10 mouse cellular contexts compared by ENCODE assay signal in genomic region chr16:21382152-21382911, GRCm38 (mm10). TPM values are rescaled to one million over a fixed set of nuclear protein-coding genes. Genes with fewer than 3 reads are reported as not detected.
A peak's percentile ranks its signal among the peaks of the same experiment; 100 is the strongest.
DNase-seq lines count a peak whose midpoint lies in the region; ATAC-seq and TF ChIP-seq lines count a peak whose summit lies in the region.
"Had no signal": no experiment of that assay in that cellular context is flagged by ENCODE, and none has a peak within 500 bp of the region (broad histone marks: within the 10 kb centered on the region; RNA-seq: fewer than 3 reads in every experiment).

No protein-coding gene starts in this region.

- H3K36me3 ChIP-seq in intestine, postnatal 0 days (ENCODE audit: control insufficient read depth, insufficient read depth): no peaks in the 10 kb centered on the region
- no peaks in the 10 kb centered on the region for H3K36me3 ChIP-seq in kidney, adult 2 months (ENCODE audit: control insufficient read depth, insufficient read depth, low read length)

- peak; percentile 66 for ATAC-seq in intestine, postnatal 0 days
- ATAC-seq: activated CD4-positive, CD25-positive, alpha-beta regulatory T cell, adult 4 months had no signal

- peak; percentile 51 for DNase-seq in lung, postnatal 36 days
- DNase-seq in lung, postnatal 10 days: no peak
- DNase-seq in MEL-GATA-1-ER (ENCODE audit: extremely low read depth, low read depth): peak; percentile 56
- DNase-seq in retina, postnatal 1 day: peak; percentile 69
- no peak for DNase-seq in frontal cortex, postnatal 36 days (ENCODE audit: low spot score in 2 of 2)
- no peak for DNase-seq in kidney, adult 2 months
- DNase-seq in adipocyte (ENCODE audit: low spot score): no peak
- DNase-seq: cerebellum, postnatal 25 days had no signal

- 40% methylated on average over 11 of the region's 11 CpGs for WGBS in intestine, postnatal 0 days
- WGBS in kidney, adult 2 months: 70% methylated on average over 11 of the region's 11 CpGs

- H3K27me3 ChIP-seq in intestine, postnatal 0 days (replicated peaks; ENCODE audit: control insufficient read depth, insufficient read depth, low read length): no peaks in the 10 kb centered on the region
- H3K27me3 ChIP-seq in kidney, adult 2 months (replicated peaks; ENCODE audit: control insufficient read depth, insufficient read depth, low read length): no peaks in the 10 kb centered on the region

- no peaks in the 10 kb centered on the region for H3K4me1 ChIP-seq in intestine, postnatal 0 days (replicated peaks; ENCODE audit: control insufficient read depth, insufficient read depth, low read length)
- no peaks in the 10 kb centered on the region for H3K4me1 ChIP-seq in kidney, adult 2 months (ENCODE audit: control insufficient read depth, insufficient read depth, low read length)

- no peak overlapping the region for H3K4me3 ChIP-seq in intestine, postnatal 0 days (ENCODE audit: low read depth, low read length)
- no peak overlapping the region for H3K4me3 ChIP-seq in kidney, adult 2 months (ENCODE audit: insufficient read depth, low read depth, low read length)

- H3K4me2 ChIP-seq in intestine, postnatal 0 days (replicated peaks; ENCODE audit: low read depth): no peak overlapping the region

- H3K27ac ChIP-seq in intestine, postnatal 0 days (ENCODE audit: low read depth, low read length): no peak overlapping the region
- H3K27ac ChIP-seq in kidney, adult 2 months (ENCODE audit: insufficient read depth, low read depth, low read length): no peak overlapping the region

- no peak for TF ChIP-seq POLR2A in kidney, adult 2 months (IDR thresholded peaks at IDR 0.05; ENCODE audit: low read depth, low read length)

- no peak for TF ChIP-seq CTCF in intestine, postnatal 0 days (IDR thresholded peaks at IDR 0.05; ENCODE audit: low read depth)
- no peak for TF ChIP-seq CTCF in kidney, adult 2 months (conservative IDR thresholded peaks at IDR 0.05; ENCODE audit: insufficient read depth, insufficient read length, low read depth, low read length)

- H3K9ac ChIP-seq in intestine, postnatal 0 days (ENCODE audit: low read depth, low read length): no peak overlapping the region

- no peaks in the 10 kb centered on the region for H3K9me3 ChIP-seq in intestine, postnatal 0 days (ENCODE audit: control insufficient read depth)

RNA-seq across cellular contexts. Expression of gene Vps8, which starts 40.6 kb away (rescaled TPM):
- polyA plus RNA-seq in intestine, postnatal 0 days (2015; fragmentation: Nextera tagmentation; extraction: Ambion mirVana): 6.6 and 9.5 TPM in 2 replicates
- polyA plus RNA-seq in kidney, adult 2 months (2012; rRNA removed): 26.0 and 33.9 TPM in 2 replicates

Comparison
In these comparisons a context has a peak if more than half of its experiments do, and no peak if none do; other contexts are left out.
1. DNase-seq: peak in lung, postnatal 36 days (single experiment), MEL-GATA-1-ER (single experiment) and retina, postnatal 1 day (single experiment); none in lung, postnatal 10 days (single experiment), frontal cortex, postnatal 36 days (0 of 2), kidney, adult 2 months (single experiment) and adipocyte (single experiment).